Mouse (Mus musculus) stomach, postnatal 0 days (tissue): ENCODE measurements at regions not wholly inside any gene's neighbourhood (a gene's known extent, or its start where the extent isn't known, plus 50 kb on each side); places are given as distances from the start of the nearest gene placed in this dataset.

Experiments used
- CTCF ChIP-seq: IDR thresholded peaks from 2 replicates; pipeline ENCODE4 v1.5.1; 2016; ENCODE audit warnings: antibody characterized with exemption, low read depth, mild to moderate bottlenecking, moderate library complexity
- EP300 ChIP-seq: optimal IDR thresholded peaks from 2 replicates; pipeline ENCODE3; 2016; ENCODE audit warnings: antibody characterized with exemption

- TF ChIP-seq CTCF (no peak), EP300 (no peak)
Measured at GRCm38 (mm10) chr1:143351388-143351787, 289.1 kb upstream of the B3galt2 start.
